In genomic region chr14:14054386-14054785, GRCm38 (mm10) we compare ENCODE assay signal across 8 mouse cellular contexts.
DNase-seq lines count a peak whose midpoint lies in the region; ATAC-seq and TF ChIP-seq lines count a peak whose summit lies in the region.

No protein-coding gene starts in this region.

- no peak overlapping the region for H3K9ac ChIP-seq in kidney, embryonic 16.5 days (replicated peaks; ENCODE audit: low read length)
- no peak overlapping the region for H3K9ac ChIP-seq in embryonic facial prominence, embryonic 12.5 days

- no peaks in the 10 kb centered on the region for H3K27me3 ChIP-seq in kidney, embryonic 16.5 days (ENCODE audit: insufficient read depth, low read length)
- H3K27me3 ChIP-seq in G1E (ENCODE audit: insufficient read depth, low read length), result no peaks in the 10 kb centered on the region
- H3K27me3 ChIP-seq in embryonic facial prominence, embryonic 12.5 days, result no peaks in the 10 kb centered on the region

- H3K4me2 ChIP-seq in kidney, embryonic 16.5 days (replicated peaks; ENCODE audit: low read depth, low read length), result no peak overlapping the region
- H3K4me2 ChIP-seq in embryonic facial prominence, embryonic 12.5 days (replicated peaks), result no peak overlapping the region

- TF ChIP-seq CTCF in G1E (IDR thresholded peaks at IDR 0.05; ENCODE audit: low read depth, low read length), result 0 out of 2 replicates have a peak, but pooled peaks have one; percentile 4

- H3K9me3 ChIP-seq in kidney, embryonic 16.5 days (ENCODE audit: low read length), result 0 out of 2 replicates have a peak, but pooled peaks cover 2% of the 10 kb centered on the region
- no peaks in the 10 kb centered on the region for H3K9me3 ChIP-seq in G1E (replicated peaks)
- H3K9me3 ChIP-seq in embryonic facial prominence, embryonic 12.5 days, result no peaks in the 10 kb centered on the region

- peaks cover 34% of the 10 kb centered on the region for H3K36me3 ChIP-seq in kidney, embryonic 16.5 days (ENCODE audit: insufficient read depth, low read length)
- H3K36me3 ChIP-seq in G1E (replicated peaks), result peaks cover 69% of the 10 kb centered on the region
- peaks cover 14% of the 10 kb centered on the region; the same call in 1 of the 2 replicates for H3K36me3 ChIP-seq in embryonic facial prominence, embryonic 12.5 days

- WGBS in kidney, embryonic 16.5 days, result 97% methylated on average over 2 of the region's 2 CpGs
- 92% methylated on average over 2 of the region's 2 CpGs for WGBS in embryonic facial prominence, embryonic 12.5 days

- no peaks in the 10 kb centered on the region for H3K4me1 ChIP-seq in kidney, embryonic 16.5 days (ENCODE audit: insufficient read depth, low read length)
- no peaks in the 10 kb centered on the region for H3K4me1 ChIP-seq in G1E (ENCODE audit: insufficient read depth, low read depth, low read length)
- no peaks in the 10 kb centered on the region for H3K4me1 ChIP-seq in embryonic facial prominence, embryonic 12.5 days

- intact Hi-C loops in left cerebral cortex, postnatal 36 days (cut with DNase I), result no loop called here

- no peak overlapping the region for H3K4me3 ChIP-seq in kidney, embryonic 16.5 days (ENCODE audit: low read length)
- H3K4me3 ChIP-seq in G1E (ENCODE audit: low read depth, low read length), result no peak overlapping the region
- no peak overlapping the region for H3K4me3 ChIP-seq in embryonic facial prominence, embryonic 12.5 days

- H3K27ac ChIP-seq in kidney, embryonic 16.5 days (ENCODE audit: low read length), result no peak overlapping the region
- no peak overlapping the region for H3K27ac ChIP-seq in embryonic facial prominence, embryonic 12.5 days

- peak; percentile 44 for DNase-seq in kidney, adult 9 months
- DNase-seq in G1E (ENCODE audit: low spot score), result no peak
- DNase-seq in lung, postnatal 10 days, result peak; percentile 53
- peak; percentile 5 to 18 for DNase-seq in thymus, postnatal 36 days
- no peak for DNase-seq in left cerebral cortex, postnatal 36 days (ENCODE audit: low spot score in 2 of 2)
- no peak for DNase-seq in urinary bladder, postnatal 10 days (ENCODE audit: low spot score)

- ATAC-seq in kidney, embryonic 16.5 days (ENCODE audit: low FRiP score, low TSS enrichment), result no peak
- no peak; the same call in 1 of the 2 replicates for ATAC-seq in G1E (ENCODE audit: extremely low read depth, insufficient number of reproducible peaks, low FRiP score, poor library complexity, severe bottlenecking)
- ATAC-seq in embryonic facial prominence, embryonic 12.5 days (ENCODE audit: insufficient number of reproducible peaks, insufficient read depth, low FRiP score, low TSS enrichment), result 0 out of 2 replicates have a peak, but pooled peaks have one; percentile 64

Comparison
In these comparisons a context has a peak if more than half of its experiments do, and no peak if none do; other contexts are left out.
1. DNase-seq: peak in kidney, adult 9 months (single experiment), lung, postnatal 10 days (single experiment) and thymus, postnatal 36 days (2 of 2); none in G1E (single experiment), left cerebral cortex, postnatal 36 days (0 of 2) and urinary bladder, postnatal 10 days (single experiment).